ENCODE assay signal across 8 mouse cellular contexts in the genomic region with DNA sequence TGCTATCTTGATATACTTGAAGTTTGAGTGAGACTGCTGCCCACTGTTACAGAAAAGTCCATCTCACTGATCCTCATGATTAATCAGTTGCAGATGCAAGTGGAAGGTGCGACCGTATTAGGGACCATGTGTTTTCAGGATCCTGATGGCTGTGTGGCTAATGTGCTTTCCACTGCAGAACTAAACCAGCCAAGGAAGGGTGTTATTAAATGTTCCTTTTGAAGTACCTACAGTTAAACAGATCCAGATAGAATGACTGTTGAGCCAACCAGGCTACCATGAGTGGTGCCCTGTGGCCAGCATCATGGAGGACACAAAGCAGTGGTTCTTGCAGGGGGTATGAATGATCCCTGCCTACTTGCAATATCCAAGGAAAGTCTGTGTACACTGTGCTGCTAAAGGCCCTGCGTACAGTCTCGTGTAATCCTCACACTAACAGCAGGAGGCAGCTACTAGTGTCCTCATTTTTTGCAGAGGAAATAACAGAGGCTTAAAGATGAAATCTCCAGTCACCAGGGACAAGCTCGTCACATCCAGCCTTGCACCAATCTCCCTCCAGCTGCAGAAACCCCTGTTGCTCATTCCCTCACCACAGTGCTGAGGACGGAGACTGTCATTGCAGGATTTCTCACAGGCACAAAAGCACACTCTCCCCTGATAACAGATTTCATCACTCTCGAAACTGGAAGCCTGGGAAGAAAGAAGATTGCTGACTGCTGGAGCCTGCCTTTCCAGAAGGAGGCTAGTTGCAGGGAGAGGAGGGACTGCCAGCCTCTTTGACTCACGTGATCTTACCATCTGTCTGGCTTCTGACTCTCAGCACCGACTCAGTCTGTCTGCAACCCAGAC. TPM values are rescaled to one million over a fixed set of nuclear protein-coding genes. Genes with fewer than 3 reads are reported as not detected.
DNase-seq lines count a peak whose midpoint lies in the region; ATAC-seq and TF ChIP-seq lines count a peak whose summit lies in the region.

No protein-coding gene starts in this region.

- no peaks in the 10 kb centered on the region for H3K9me3 ChIP-seq in forebrain, embryonic 16.5 days (ENCODE audit: control insufficient read depth, low read length)
- no peaks in the 10 kb centered on the region for H3K9me3 ChIP-seq in hindbrain, postnatal 0 days (ENCODE audit: low read length)

- peak overlapping the region; percentile 85 for H3K27ac ChIP-seq in forebrain, embryonic 16.5 days (ENCODE audit: low read length)
- H3K27ac ChIP-seq in hindbrain, postnatal 0 days: peak overlapping the region; percentile 45

- H3K4me3 ChIP-seq in forebrain, embryonic 16.5 days (replicated peaks; ENCODE audit: low read length): no peak overlapping the region
- no peak overlapping the region for H3K4me3 ChIP-seq in hindbrain, postnatal 0 days (ENCODE audit: low read length)

- no peak for TF ChIP-seq CTCF in brain, embryonic 14.5 days (IDR thresholded peaks at IDR 0.05; ENCODE audit: borderline replicate concordance, extremely low read depth, insufficient read depth, insufficient read length)
- peak; percentile 27 for TF ChIP-seq CTCF in hindbrain, postnatal 0 days (IDR thresholded peaks at IDR 0.05; ENCODE audit: low read depth)

- H3K4me2 ChIP-seq in forebrain, embryonic 16.5 days (ENCODE audit: low read length): peak overlapping the region; percentile 9; the same call in 1 of the 2 replicates
- no peak overlapping the region for H3K4me2 ChIP-seq in hindbrain, postnatal 0 days (ENCODE audit: low read depth, low read length)

- peaks cover 18% of the 10 kb centered on the region for H3K4me1 ChIP-seq in forebrain, embryonic 16.5 days (replicated peaks; ENCODE audit: control insufficient read depth, insufficient read depth, low read length)
- peaks cover 17% of the 10 kb centered on the region for H3K4me1 ChIP-seq in hindbrain, postnatal 0 days (ENCODE audit: insufficient read depth, low read length)

- DNase-seq in 3T3-L1 (ENCODE audit: low read depth, low spot score): peak; percentile 79
- DNase-seq in brain, embryonic 14.5 days (ENCODE audit: low read depth): peak; percentile 77
- peak; percentile 67 for DNase-seq in hindbrain, postnatal 0 days (ENCODE audit: low spot score)
- DNase-seq in lung, postnatal 25 days (ENCODE audit: low spot score): peak; percentile 24
- peak; percentile 67 for DNase-seq in yolk sac, embryonic 10.5 days (ENCODE audit: low spot score)
- no peak for DNase-seq in spleen, postnatal 14 days (ENCODE audit: low spot score in 2 of 2)

- TF ChIP-seq POLR2A in brain, embryonic 14.5 days (IDR thresholded peaks at IDR 0.05; ENCODE audit: borderline replicate concordance, extremely low read depth, insufficient read depth, insufficient read length, poor library complexity, severe bottlenecking): no peak

- no peaks in the 10 kb centered on the region for H3K27me3 ChIP-seq in forebrain, embryonic 16.5 days (replicated peaks; ENCODE audit: control insufficient read depth, insufficient read depth, low read length)
- H3K27me3 ChIP-seq in hindbrain, postnatal 0 days (ENCODE audit: insufficient read depth, low read length): no peaks in the 10 kb centered on the region

- peak; percentile 73 for ATAC-seq in forebrain, embryonic 16.5 days
- peak; percentile 82 for ATAC-seq in hindbrain, postnatal 0 days
- no peak for ATAC-seq in activated CD4-positive, CD25-positive, alpha-beta regulatory T cell, adult 4 months

- H3K9ac ChIP-seq in forebrain, embryonic 16.5 days (replicated peaks; ENCODE audit: low read depth, low read length): peak overlapping the region; percentile 38
- H3K9ac ChIP-seq in hindbrain, postnatal 0 days (replicated peaks; ENCODE audit: low read length): 0 out of 2 replicates have a peak overlapping the region, but pooled peaks have one; percentile 1

- WGBS in forebrain, embryonic 16.5 days: 47% methylated on average over 9 of the region's 9 CpGs
- 34% methylated on average over 9 of the region's 9 CpGs for WGBS in hindbrain, postnatal 0 days

- no peaks in the 10 kb centered on the region for H3K36me3 ChIP-seq in forebrain, embryonic 16.5 days (ENCODE audit: control insufficient read depth, insufficient read depth)
- no peaks in the 10 kb centered on the region for H3K36me3 ChIP-seq in hindbrain, postnatal 0 days (ENCODE audit: insufficient read depth, low read length)

RNA-seq across cellular contexts. Expression of gene Abtb2, which starts 25.9 kb away (rescaled TPM):
- 14.3 and 16.7 TPM in 2 replicates for polyA plus RNA-seq in brain, embryonic 14.5 days (2012; rRNA removed)
- 7.4 and 7.8 TPM in 2 replicates for polyA plus RNA-seq in forebrain, embryonic 16.5 days (2015; fragmentation: Nextera tagmentation; extraction: Ambion mirVana)
- 42.9 and 45.9 TPM in 2 replicates for total RNA-seq in hindbrain, postnatal 0 days (2014; rRNA removed)
- polyA plus RNA-seq in hindbrain, postnatal 0 days (2015; fragmentation: Nextera tagmentation; extraction: Ambion mirVana): 11.7 and 11.8 TPM in 2 replicates
- polyA plus RNA-seq in activated CD4-positive, CD25-positive, alpha-beta regulatory T cell, adult 4 months (2017; shearing (Covaris generic)): 10 to 100 TPM in 1 of 2 experiments, 1 to 10 TPM in 1; 9.0 to 10.9 TPM

Comparison
In these comparisons a context has a peak if more than half of its experiments do, and no peak if none do; other contexts are left out.
1. DNase-seq: peak in 3T3-L1 (single experiment), brain, embryonic 14.5 days (single experiment), hindbrain, postnatal 0 days (single experiment), lung, postnatal 25 days (single experiment) and yolk sac, embryonic 10.5 days (single experiment); none in spleen, postnatal 14 days (0 of 2).